Mouse (Mus musculus): ENCODE results near the gene Ccl1. TPM values are rescaled to one million over a fixed set of nuclear protein-coding genes. Genes with fewer than 3 reads are reported as not detected.
A peak's percentile ranks its signal among the peaks of the same experiment; 100 is the strongest.

The Ccl1 gene
- total and polyA plus RNA-seq, 2 experiments from 2014 or later: 0.46 TPM; not detected in 1

DNA sequence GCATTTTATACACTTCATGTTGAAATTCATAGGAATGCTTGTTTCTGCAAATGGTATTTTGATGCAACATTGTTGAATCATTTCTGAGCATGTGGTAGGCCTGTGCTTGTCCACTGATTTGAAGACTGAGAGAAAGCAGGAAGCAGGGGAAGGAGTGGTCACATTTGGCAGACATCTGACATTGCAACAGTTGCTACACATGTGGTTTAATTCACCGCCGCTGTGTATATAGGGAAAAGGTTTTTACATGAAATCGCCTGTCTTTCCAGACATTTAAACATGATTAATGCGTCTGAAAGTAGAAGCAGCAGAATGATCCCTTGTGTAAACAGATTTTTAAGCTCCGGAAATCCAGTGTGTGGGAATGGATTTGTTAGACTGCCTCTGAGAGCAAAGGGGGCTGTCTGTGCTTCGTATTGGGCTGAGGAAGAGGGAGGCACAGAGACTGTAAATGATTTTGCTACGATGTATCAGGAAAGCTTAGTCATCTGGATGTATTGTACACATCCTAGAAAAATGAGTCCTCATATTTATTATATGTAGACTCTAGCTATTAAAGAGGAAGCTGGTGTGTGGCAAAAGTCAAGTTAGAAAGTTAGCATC, 165.9 kb downstream of the Ccl1 start:
- Histone ChIP-seq H3K4me3 (ENCODE audit: low read depth, low read length) (no peak overlapping the region), H3K4me1 (ENCODE audit: insufficient read depth) (no peaks in the 10 kb centered on the region), H3K27ac (ENCODE audit: low read depth, low read length) (no peak overlapping the region; the same call in 1 of the 2 replicates), H3K9ac (no peak overlapping the region), H3K9me3 (ENCODE audit: low read length) (no peaks in the 10 kb centered on the region), H3K27me3 (ENCODE audit: insufficient read depth, low read length) (no peaks in the 10 kb centered on the region), H3K36me3 (ENCODE audit: insufficient read depth) (no peaks in the 10 kb centered on the region), H3K4me2 (ENCODE audit: low read depth) (no peak overlapping the region)
- DNase-seq: peak; percentile 11
- ATAC-seq: no peak
- WGBS: 65% methylated on average over 7 of the region's 7 CpGs
- TF ChIP-seq CTCF (IDR thresholded peaks at IDR 0.05; ENCODE audit: low read depth): no peak

DNA sequence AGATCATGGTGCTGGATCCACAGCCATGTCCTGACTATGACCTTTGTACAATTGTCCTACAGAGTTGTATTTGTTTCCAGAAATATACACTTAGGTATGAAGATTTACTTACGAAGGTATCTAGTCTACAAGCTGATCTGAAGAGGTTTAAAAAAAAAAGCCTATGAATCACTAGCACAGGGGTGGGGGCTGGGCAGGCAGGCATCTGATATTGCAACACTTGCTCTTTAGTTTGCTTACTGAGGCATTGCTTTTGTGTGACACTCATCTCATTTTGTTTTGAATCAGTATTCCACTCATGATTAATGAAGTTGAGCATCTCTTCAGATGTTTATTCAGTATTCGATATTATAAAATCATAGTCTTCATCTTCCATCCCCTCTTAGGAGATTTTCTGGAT, 169.3 kb downstream of the Ccl1 start:
- H3K36me3 ChIP-seq (ENCODE audit: insufficient read depth): no peaks in the 10 kb centered on the region
- no peaks in the 10 kb centered on the region for H3K9me3 ChIP-seq (ENCODE audit: low read length)
- no peak overlapping the region for H3K27ac ChIP-seq (ENCODE audit: low read depth, low read length)
- no peaks in the 10 kb centered on the region for H3K4me1 ChIP-seq (ENCODE audit: insufficient read depth)
- H3K27me3 ChIP-seq (ENCODE audit: insufficient read depth, low read length): no peaks in the 10 kb centered on the region
- TF ChIP-seq CTCF (IDR thresholded peaks at IDR 0.05; ENCODE audit: low read depth): no peak
- no peak overlapping the region for H3K4me2 ChIP-seq (ENCODE audit: low read depth)
- H3K4me3 ChIP-seq (ENCODE audit: low read depth, low read length): no peak overlapping the region
- ATAC-seq: no peak
- 94% methylated on average over 2 of the region's 2 CpGs for WGBS
- no peak overlapping the region for H3K9ac ChIP-seq
- no peak for DNase-seq

DNA sequence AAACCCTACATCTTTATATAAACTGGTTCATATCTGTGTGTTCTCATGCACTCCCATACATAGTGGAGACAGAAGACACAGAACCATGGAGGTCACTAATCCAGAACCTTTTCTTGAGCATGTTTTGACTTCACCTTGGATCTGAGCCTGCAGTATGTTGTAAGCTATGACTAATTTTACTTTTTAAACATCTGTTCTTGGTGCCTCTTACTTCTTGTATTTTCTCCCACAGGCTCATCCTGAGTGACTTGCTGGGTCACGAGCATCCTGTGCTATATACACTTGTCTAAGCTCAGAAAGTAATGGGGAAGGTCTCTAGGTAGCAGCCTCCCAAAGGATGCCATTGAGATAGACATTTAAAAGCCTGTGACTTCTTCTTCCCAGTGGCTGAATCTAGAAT, 172.5 kb downstream of the Ccl1 start:
- Histone ChIP-seq H3K4me1 (ENCODE audit: insufficient read depth) (no peaks in the 10 kb centered on the region), H3K9me3 (ENCODE audit: low read length) (no peaks in the 10 kb centered on the region), H3K9ac (no peak overlapping the region), H3K36me3 (ENCODE audit: insufficient read depth) (no peaks in the 10 kb centered on the region), H3K4me3 (ENCODE audit: low read depth, low read length) (no peak overlapping the region), H3K4me2 (ENCODE audit: low read depth) (no peak overlapping the region), H3K27me3 (ENCODE audit: insufficient read depth, low read length) (no peaks in the 10 kb centered on the region), H3K27ac (ENCODE audit: low read depth, low read length) (no peak overlapping the region)
- WGBS: 72% methylated on average over 1 of the region's 1 CpGs
- no peak for ATAC-seq
- TF ChIP-seq CTCF (IDR thresholded peaks at IDR 0.05; ENCODE audit: low read depth): no peak
- DNase-seq: no peak

Other genes with a start within 250 kb of the Ccl1 start
- not detected in 2 replicates for gene Ccl11, start 247.9 kb downstream of the Ccl1 start, total RNA-seq (2014; rRNA removed)
- 0.15 TPM in 1 of 2 replicates, not detected in the other for gene Ccl11, start 247.9 kb downstream of the Ccl1 start, polyA plus RNA-seq (2015; fragmentation: Nextera tagmentation; extraction: Ambion mirVana)
- gene Ccl12, start 203.8 kb downstream of the Ccl1 start, total RNA-seq (2014; rRNA removed): 2.0 and 3.3 TPM in 2 replicates
- 7.6 and 11.1 TPM in 2 replicates for gene Ccl12, start 203.8 kb downstream of the Ccl1 start, polyA plus RNA-seq (2015; fragmentation: Nextera tagmentation; extraction: Ambion mirVana)
- gene Ccl8, start 190.5 kb downstream of the Ccl1 start, total RNA-seq (2014; rRNA removed): not detected in 2 replicates
- gene Ccl8, start 190.5 kb downstream of the Ccl1 start, polyA plus RNA-seq (2015; fragmentation: Nextera tagmentation; extraction: Ambion mirVana): 0.42 TPM in 1 of 2 replicates, not detected in the other
- 14.1 and 18.5 TPM in 2 replicates for gene Tmem132e, start 83.2 kb upstream of the Ccl1 start, total RNA-seq (2014; rRNA removed)
- gene Tmem132e, start 83.2 kb upstream of the Ccl1 start, polyA plus RNA-seq (2015; fragmentation: Nextera tagmentation; extraction: Ambion mirVana): 1.5 and 2.2 TPM in 2 replicates